Mouse (Mus musculus): ENCODE measurements around the gene Ncstn. TPM values are rescaled to one million over a fixed set of nuclear protein-coding genes. Genes with fewer than 3 reads are reported as not detected.

Ncstn gene
- polyA plus RNA-seq, 1 experiment, result 0.30 TPM

- Histone ChIP-seq H3K36me3 (ENCODE audit: control insufficient read depth) (no peaks in the 10 kb centered on the region), H3K9me3 (ENCODE audit: control insufficient read depth, low read length) (no peaks in the 10 kb centered on the region), H3K4me1 (ENCODE audit: control insufficient read depth) (no peaks in the 10 kb centered on the region), H3K4me3 (replicated peaks) (no peak overlapping the region), H3K27me3 (ENCODE audit: control insufficient read depth) (no peaks in the 10 kb centered on the region)
- TF ChIP-seq GATA1 (IDR thresholded peaks at IDR 0.05; ENCODE audit: low read length), result no peak
- no peak for TF ChIP-seq TAL1 (IDR thresholded peaks at IDR 0.05; ENCODE audit: low read length)
Observed at GRCm38 (mm10) chr1:172016031-172016430, 66.6 kb downstream of the Ncstn start.

Other genes starting within 250 kb of the Ncstn start
- gene Cd84, start 243.1 kb downstream of the Ncstn start, polyA plus RNA-seq (2012), result not detected in 2 replicates
- not detected in 2 replicates for gene Gm10521, start 187.1 kb downstream of the Ncstn start, polyA plus RNA-seq (2012)
- 0.01 TPM in 2 replicates for gene Slamf6, start 165.3 kb downstream of the Ncstn start, polyA plus RNA-seq (2012)
- 0.01 TPM in 1 of 2 replicates, not detected in the other for gene Vangl2, start 54.4 kb downstream of the Ncstn start, polyA plus RNA-seq (2012)
- not detected in 2 replicates for gene Nhlh1, start 25.2 kb downstream of the Ncstn start, polyA plus RNA-seq (2012)
- gene Copa, start 266 bp downstream of the Ncstn start, polyA plus RNA-seq (2012), result 0.55 and 0.78 TPM in 2 replicates
- 1.4 and 2.0 TPM in 2 replicates for gene Pex19, start 44.0 kb upstream of the Ncstn start, polyA plus RNA-seq (2012)
- gene Dcaf8, start 65.3 kb upstream of the Ncstn start, polyA plus RNA-seq (2012), result 4.1 and 4.3 TPM in 2 replicates
- 0.04 and 0.10 TPM in 2 replicates for gene Pea15a, start 124.0 kb upstream of the Ncstn start, polyA plus RNA-seq (2012)
- gene Casq1, start 137.1 kb upstream of the Ncstn start, polyA plus RNA-seq (2012), result not detected in 2 replicates
- gene Atp1a4, start 175.6 kb upstream of the Ncstn start, polyA plus RNA-seq (2012), result not detected in 2 replicates
- 2.7 and 3.3 TPM in 2 replicates for gene Igsf8, start 178.8 kb upstream of the Ncstn start, polyA plus RNA-seq (2012)
- gene Atp1a2, start 215.3 kb upstream of the Ncstn start, polyA plus RNA-seq (2012), result not detected in 2 replicates
- 0.01 TPM in 1 of 2 replicates, not detected in the other for gene Kcnj9, start 246.5 kb upstream of the Ncstn start, polyA plus RNA-seq (2012)